11 mouse cellular contexts compared by ENCODE assay signal in the genomic region with DNA sequence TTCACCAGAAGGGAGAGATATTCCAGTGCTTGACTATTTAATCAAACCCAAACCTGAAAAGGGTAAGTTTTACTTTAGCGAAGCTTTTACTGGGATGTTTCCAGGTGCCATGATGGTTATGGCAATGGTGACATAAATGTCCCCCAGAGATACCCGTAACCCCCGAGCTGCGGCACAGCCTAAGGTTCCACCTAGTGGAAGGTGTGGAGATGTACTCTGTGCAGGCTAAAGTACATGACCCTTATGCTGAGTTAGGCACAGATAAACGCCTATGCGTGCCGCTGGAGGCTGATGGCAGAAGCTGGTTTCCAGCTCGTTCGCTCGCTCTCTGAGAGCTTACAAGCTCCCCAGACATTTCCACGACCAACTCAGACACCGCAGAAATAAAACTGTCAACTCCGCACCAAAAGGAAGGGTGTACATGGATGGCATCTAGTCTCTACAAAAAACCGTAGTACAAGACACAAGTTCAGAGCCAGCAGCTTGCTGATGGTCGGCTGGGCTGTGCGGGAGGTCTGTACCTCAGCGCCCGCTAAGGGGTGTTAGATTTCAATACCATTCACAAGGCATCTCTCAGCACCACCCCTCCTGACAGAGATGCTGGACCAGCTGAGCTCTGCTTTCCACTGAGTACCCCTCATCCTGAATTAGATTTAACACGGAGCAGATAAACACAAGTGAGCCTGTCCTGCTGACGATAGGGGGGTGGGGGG. TPM values are rescaled to one million over a fixed set of nuclear protein-coding genes. Genes with fewer than 3 reads are reported as not detected.
DNase-seq lines count a peak whose midpoint lies in the region; ATAC-seq and TF ChIP-seq lines count a peak whose summit lies in the region.
"Had no signal": no experiment of that assay in that cellular context is flagged by ENCODE, and none has a peak within 500 bp of the region (broad histone marks: within the 10 kb centered on the region; RNA-seq: fewer than 3 reads in every experiment).

No protein-coding gene starts in this region.

- no peak overlapping the region for H3K4me3 ChIP-seq in kidney, postnatal 0 days (replicated peaks; ENCODE audit: low read depth, low read length)
- no peak overlapping the region for H3K4me3 ChIP-seq in embryonic facial prominence, embryonic 12.5 days
- no peak overlapping the region for H3K4me3 ChIP-seq in limb, embryonic 10.5 days
- H3K4me3 ChIP-seq: gastrocnemius, adult 2 months had no signal

- H3K9ac ChIP-seq in kidney, postnatal 0 days (ENCODE audit: low read depth, low read length) = no peak overlapping the region
- H3K9ac ChIP-seq in embryonic facial prominence, embryonic 12.5 days = no peak overlapping the region
- H3K9ac ChIP-seq: liver, embryonic 14.5 days had no signal

- ATAC-seq in kidney, postnatal 0 days (replicated peaks; ENCODE audit: low FRiP score, low read depth) = no peak
- no peak; the same call in 1 of the 2 replicates for ATAC-seq in embryonic facial prominence, embryonic 12.5 days (ENCODE audit: insufficient number of reproducible peaks, insufficient read depth, low FRiP score, low TSS enrichment)
- ATAC-seq in inflammation-experienced regulatory T-cells, adult 6 months = no peak

- no peak overlapping the region for H3K27ac ChIP-seq in kidney, postnatal 0 days
- no peak overlapping the region for H3K27ac ChIP-seq in embryonic facial prominence, embryonic 12.5 days
- no peak overlapping the region for H3K27ac ChIP-seq in limb, embryonic 10.5 days
- H3K27ac ChIP-seq: gastrocnemius, adult 2 months; liver, embryonic 14.5 days had no signal

- no peak for DNase-seq in kidney, postnatal 0 days (ENCODE audit: low spot score)
- DNase-seq in kidney, adult 8-10 months = no peak
- peak; percentile 31 for DNase-seq in limb, embryonic 10.5 days (ENCODE audit: low spot score)
- peak; percentile 22 for DNase-seq in retina, embryonic 14.5 days (ENCODE audit: low spot score)
- DNase-seq in right cerebral cortex, adult 18-20 months = no peak
- DNase-seq in B cell, adult 2 months = no peak
- DNase-seq: gastrocnemius, adult 2 months; kidney, postnatal 14 days had no signal

- H3K4me1 ChIP-seq in kidney, postnatal 0 days (replicated peaks; ENCODE audit: insufficient read depth, low read length) = no peaks in the 10 kb centered on the region
- H3K4me1 ChIP-seq in embryonic facial prominence, embryonic 12.5 days = peaks cover 13% of the 10 kb centered on the region
- H3K4me1 ChIP-seq in limb, embryonic 10.5 days = peaks cover 10% of the 10 kb centered on the region

- H3K9me3 ChIP-seq in kidney, postnatal 0 days (replicated peaks; ENCODE audit: low read length) = no peaks in the 10 kb centered on the region
- no peaks in the 10 kb centered on the region for H3K9me3 ChIP-seq in embryonic facial prominence, embryonic 12.5 days
- H3K9me3 ChIP-seq in limb, embryonic 10.5 days (replicated peaks) = no peaks in the 10 kb centered on the region

- TF ChIP-seq CTCF in kidney, postnatal 0 days (IDR thresholded peaks at IDR 0.05; ENCODE audit: low read depth) = peak; percentile 27; the same call in 1 of the 2 replicates

- H3K27me3 ChIP-seq in kidney, postnatal 0 days (ENCODE audit: insufficient read depth, low read length) = no peaks in the 10 kb centered on the region
- no peaks in the 10 kb centered on the region for H3K27me3 ChIP-seq in embryonic facial prominence, embryonic 12.5 days
- peaks cover 7% of the 10 kb centered on the region; the same call in 1 of the 2 replicates for H3K27me3 ChIP-seq in limb, embryonic 10.5 days (ENCODE audit: low read depth, poor library complexity, severe bottlenecking)

- no peaks in the 10 kb centered on the region for H3K36me3 ChIP-seq in kidney, postnatal 0 days (ENCODE audit: insufficient read depth, low read length)
- H3K36me3 ChIP-seq in embryonic facial prominence, embryonic 12.5 days = no peaks in the 10 kb centered on the region
- H3K36me3 ChIP-seq in limb, embryonic 10.5 days = no peaks in the 10 kb centered on the region

- no peak overlapping the region for H3K4me2 ChIP-seq in kidney, postnatal 0 days (ENCODE audit: low read length)
- H3K4me2 ChIP-seq in embryonic facial prominence, embryonic 12.5 days (replicated peaks) = peak overlapping the region; percentile 21

- WGBS in kidney, postnatal 0 days = 50% methylated on average over 20 of the region's 20 CpGs
- whole genome bisulfite sequencing in embryonic facial prominence, embryonic 12.5 days = 38% methylated on average over 20 of the region's 20 CpGs
- WGBS in limb, embryonic 10.5 days = 49% methylated on average over 20 of the region's 20 CpGs

RNA-seq across cellular contexts. Expression of a gene that starts 28.4 kb away (rescaled TPM):
- polyA plus RNA-seq in kidney, postnatal 0 days (2015; fragmentation: Nextera tagmentation; extraction: Ambion mirVana) = 329 and 334 TPM in 2 replicates
- 294 and 299 TPM in 2 replicates for polyA plus RNA-seq in embryonic facial prominence, embryonic 12.5 days (2016; fragmentation: Nextera tagmentation; extraction: Ambion mirVana)
- polyA plus RNA-seq in limb, embryonic 10.5 days (2016; fragmentation: Nextera tagmentation; extraction: Ambion mirVana) = 229 and 245 TPM in 2 replicates
- 100 to 1,000 TPM; 338 to 426 (median 384) TPM for polyA plus RNA-seq in inflammation-experienced regulatory T-cells, adult 6 months (2017; shearing (Covaris generic))

RNA-seq across cellular contexts. Expression of a gene that starts 38.4 kb away (rescaled TPM):
- 49.4 and 51.5 TPM in 2 replicates for polyA plus RNA-seq in kidney, postnatal 0 days (2015; fragmentation: Nextera tagmentation; extraction: Ambion mirVana)
- 76.7 and 79.9 TPM in 2 replicates for polyA plus RNA-seq in embryonic facial prominence, embryonic 12.5 days (2016; fragmentation: Nextera tagmentation; extraction: Ambion mirVana)
- polyA plus RNA-seq in limb, embryonic 10.5 days (2016; fragmentation: Nextera tagmentation; extraction: Ambion mirVana) = 76.4 and 78.4 TPM in 2 replicates
- 10 to 100 TPM; 34.1 to 48.0 (median 42.6) TPM for polyA plus RNA-seq in inflammation-experienced regulatory T-cells, adult 6 months (2017; shearing (Covaris generic))

Comparison
In these comparisons a context has a peak if more than half of its experiments do, and no peak if none do; other contexts are left out.
1. DNase-seq: peak in limb, embryonic 10.5 days (single experiment) and retina, embryonic 14.5 days (single experiment); none in kidney, postnatal 0 days (single experiment), kidney, adult 8-10 months (0 of 2), right cerebral cortex, adult 18-20 months (single experiment) and B cell, adult 2 months (0 of 2).